In genomic region chr9:107355870-107356765, GRCm38 (mm10) we compare ENCODE assay signal across 8 mouse cellular contexts. TPM values are rescaled to one million over a fixed set of nuclear protein-coding genes. Genes with fewer than 3 reads are reported as not detected.
A peak's percentile ranks its signal among the peaks of the same experiment; 100 is the strongest.
DNase-seq lines count a peak whose midpoint lies in the region; ATAC-seq lines count a peak whose summit lies in the region.

No protein-coding gene starts in this region.

- DNase-seq in ovary, postnatal 10 days (ENCODE audit: low spot score): peak; percentile 10
- no peak for DNase-seq in ovary, adult 18-20 months (ENCODE audit: low spot score)
- peak; percentile 69 for DNase-seq in adipocyte (ENCODE audit: low spot score)
- peak; percentile 77 for DNase-seq in heart, postnatal 4 days
- DNase-seq in layer of hippocampus, postnatal 14 days (ENCODE audit: low spot score in 2 of 2): peak; percentile 36 to 56
- DNase-seq in naive thymus-derived CD4-positive, alpha-beta T cell, adult 2 months (ENCODE audit: low read depth): peak; percentile 80
- DNase-seq in thymus, postnatal 0 days (ENCODE audit: low spot score): peak; percentile 70

- ATAC-seq in common myeloid progenitor, adult 5-6 weeks (replicated peaks; ENCODE audit: low read depth, poor library complexity, severe bottlenecking): peak; percentile 75

RNA-seq across cellular contexts. Expression of gene 6430571L13Rik, which starts 15.7 kb away (rescaled TPM):
- 0.23 and 0.44 TPM in 2 replicates for total RNA-seq in common myeloid progenitor, adult 5-6 weeks (2017)
- total RNA-seq in heart, postnatal 4 days (2021): 1 to 10 TPM; 4.6 to 5.8 TPM
- 1 to 10 TPM; 2.6 to 2.9 TPM for total RNA-seq in layer of hippocampus, postnatal 14 days (2021)
- polyA plus RNA-seq in thymus, postnatal 0 days (2015; fragmentation: Nextera tagmentation; extraction: Ambion mirVana): 0.42 and 0.51 TPM in 2 replicates

RNA-seq across cellular contexts. Expression of gene Hemk1, which starts 18.0 kb away (rescaled TPM):
- 8.1 and 16.1 TPM in 2 replicates for total RNA-seq in common myeloid progenitor, adult 5-6 weeks (2017)
- total RNA-seq in heart, postnatal 4 days (2021): 10 to 100 TPM; 13.0 to 15.0 TPM
- 10 to 100 TPM; 16.1 to 18.5 TPM for total RNA-seq in layer of hippocampus, postnatal 14 days (2021)
- polyA plus RNA-seq in thymus, postnatal 0 days (2015; fragmentation: Nextera tagmentation; extraction: Ambion mirVana): 5.7 and 6.2 TPM in 2 replicates

RNA-seq across cellular contexts. Expression of gene Cacna2d2, which starts 43.3 kb away (rescaled TPM):
- total RNA-seq in common myeloid progenitor, adult 5-6 weeks (2017): 0.19 and 0.37 TPM in 2 replicates
- 10 to 100 TPM; 21.2 to 23.1 TPM for total RNA-seq in heart, postnatal 4 days (2021)
- total RNA-seq in layer of hippocampus, postnatal 14 days (2021): 10 to 100 TPM; 19.5 to 24.2 TPM
- polyA plus RNA-seq in thymus, postnatal 0 days (2015; fragmentation: Nextera tagmentation; extraction: Ambion mirVana): 0.31 and 0.35 TPM in 2 replicates

Comparison
In these comparisons a context has a peak if more than half of its experiments do, and no peak if none do; other contexts are left out.
1. RNA of gene Cacna2d2, which starts 43.3 kb away (total RNA-seq): 19.5 to 24.2 TPM in layer of hippocampus, postnatal 14 days and 21.2 to 23.1 TPM in heart, postnatal 4 days; 0.19 to 0.37 TPM in common myeloid progenitor, adult 5-6 weeks; every median in the first group is over 10 times any median in the second.